Mouse (Mus musculus): ENCODE data around the gene Klra1. TPM values are rescaled to one million over a fixed set of nuclear protein-coding genes. Genes with fewer than 3 reads are reported as not detected.
"Not testable (repeated sequence)": the region's sequence is repeated elsewhere in the genome, so short reads cannot be mapped to it uniquely, and the experiment has no call there.

Gene Klra1
- not detected in 2 replicates for polyA plus RNA-seq (2012; ENCODE audit: insufficient read depth, low replicate concordance)

DNA sequence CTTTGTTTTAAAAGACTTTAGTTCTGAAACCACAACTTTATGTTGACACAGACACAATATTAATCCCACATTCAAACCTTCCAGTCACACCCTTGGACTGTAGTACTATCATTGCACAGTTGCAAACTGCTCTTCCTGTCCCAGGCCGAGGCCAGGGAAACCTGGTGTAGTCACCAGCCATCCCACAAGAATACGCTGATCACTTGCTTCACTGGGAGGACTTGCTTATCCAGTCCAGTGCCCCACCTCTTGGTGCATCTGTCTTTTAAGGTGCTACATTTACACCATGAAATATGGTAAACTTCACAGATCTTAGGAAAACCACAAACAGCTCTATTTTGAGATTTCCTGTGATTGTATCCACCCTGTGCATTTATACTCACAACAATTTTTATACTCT is at the start of gene Klra1:
Gene Klra1 (minus strand): TSS at position 125 of the 400 bp plus-strand sequence.
- H3K27me3 ChIP-seq (replicated peaks), result no peaks in the 10 kb centered on the region
- H3K9me3 ChIP-seq, result no peaks in the 10 kb centered on the region
- H3K4me1 ChIP-seq, result peaks cover 11% of the 10 kb centered on the region
- TF ChIP-seq GATA1 (IDR thresholded peaks at IDR 0.05; ENCODE audit: borderline replicate concordance, low read length), result no peak
- TF ChIP-seq FLI1 (IDR thresholded peaks at IDR 0.05; ENCODE audit: low read length), result no peak
- no peak within 1 kb of the TSS for H3K4me3 ChIP-seq (replicated peaks)
- H3K36me3 ChIP-seq (replicated peaks; ENCODE audit: low read length), result no peaks in the 10 kb centered on the region

DNA sequence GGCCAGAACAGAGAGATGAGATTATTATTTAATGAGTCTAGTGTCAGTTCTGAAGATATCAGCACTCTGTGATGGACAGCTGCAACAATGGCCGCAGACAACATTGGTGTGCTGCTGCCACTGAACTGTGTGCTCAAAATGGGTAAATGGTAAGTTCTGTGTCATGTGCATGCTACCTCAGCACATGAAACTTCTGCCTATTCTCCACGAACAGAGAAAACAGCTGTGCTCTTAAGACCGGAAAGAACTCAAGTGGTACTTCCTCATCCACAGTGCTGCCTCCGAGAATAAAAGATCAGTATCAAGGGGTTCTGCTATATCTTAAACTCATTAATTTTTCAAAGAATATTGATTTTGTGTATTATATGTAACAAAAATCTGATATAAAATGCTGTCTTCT is 42.8 kb upstream of the Klra1 start:
- H3K27me3 ChIP-seq (replicated peaks), result no peaks in the 10 kb centered on the region
- H3K4me1 ChIP-seq, result no peaks in the 10 kb centered on the region
- TF ChIP-seq FLI1 (IDR thresholded peaks at IDR 0.05; ENCODE audit: low read length) (no peak), GATA1 (IDR thresholded peaks at IDR 0.05; ENCODE audit: borderline replicate concordance, low read length) (no peak)
- no peaks in the 10 kb centered on the region for H3K36me3 ChIP-seq (replicated peaks; ENCODE audit: low read length)
- no peaks in the 10 kb centered on the region for H3K9me3 ChIP-seq
- H3K4me3 ChIP-seq (replicated peaks), result no peak overlapping the region

DNA sequence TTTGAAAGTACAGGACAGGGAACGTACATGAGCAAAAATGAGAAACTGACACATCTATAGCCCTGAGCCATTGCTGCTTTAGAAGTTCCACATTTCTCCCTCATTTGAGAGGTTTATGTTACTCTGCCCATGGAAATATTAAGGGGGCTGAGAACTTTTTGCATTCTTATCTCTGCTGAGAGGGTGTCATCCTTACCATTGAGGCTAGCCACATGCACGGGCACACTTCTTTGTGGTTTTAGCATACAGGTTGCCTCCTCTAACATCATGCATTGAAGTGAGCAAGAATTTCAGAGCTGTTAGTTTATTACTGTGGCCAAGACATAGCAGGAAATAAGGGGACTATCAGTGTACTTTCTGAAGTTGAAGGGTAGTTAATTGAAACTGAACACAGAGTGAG is 32.5 kb upstream of the Klra1 start:
- Histone ChIP-seq H3K9me3 (0 out of 2 replicates have a peak, but pooled peaks cover 2% of the 10 kb centered on the region), H3K27me3 (replicated peaks) (no peaks in the 10 kb centered on the region), H3K36me3 (replicated peaks; ENCODE audit: low read length) (no peaks in the 10 kb centered on the region), H3K4me3 (replicated peaks) (no peak overlapping the region), H3K4me1 (no peaks in the 10 kb centered on the region)
- TF ChIP-seq FLI1 (IDR thresholded peaks at IDR 0.05; ENCODE audit: low read length) (no peak), GATA1 (IDR thresholded peaks at IDR 0.05; ENCODE audit: borderline replicate concordance, low read length) (no peak)

DNA sequence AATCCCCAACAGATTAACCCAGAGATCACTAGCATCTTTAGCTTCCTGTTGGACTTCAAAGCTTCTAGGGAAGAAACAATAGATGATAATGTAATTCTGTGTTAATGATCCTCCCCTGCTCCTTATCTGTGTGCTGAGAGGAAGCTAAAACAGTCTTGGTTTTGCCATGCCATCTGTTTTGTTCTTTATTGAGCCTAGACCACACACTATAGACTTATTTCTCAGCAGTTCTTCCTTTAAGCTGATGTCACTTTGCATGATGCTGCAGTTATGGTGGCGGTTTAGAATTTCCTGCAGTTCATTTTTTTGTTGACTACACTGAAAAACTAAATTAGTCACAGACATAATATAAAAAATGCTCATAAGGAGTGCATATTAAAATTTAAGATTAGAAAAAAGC is 18.2 kb upstream of the Klra1 start:
- Histone ChIP-seq H3K27me3 (replicated peaks) (no peaks in the 10 kb centered on the region), H3K36me3 (replicated peaks; ENCODE audit: low read length) (no peaks in the 10 kb centered on the region), H3K9me3 (peaks cover 6% of the 10 kb centered on the region), H3K4me3 (replicated peaks) (no peak overlapping the region), H3K4me1 (peaks cover 8% of the 10 kb centered on the region; the same call in 1 of the 2 replicates)
- no peak for TF ChIP-seq GATA1 (IDR thresholded peaks at IDR 0.05; ENCODE audit: borderline replicate concordance, low read length)
- TF ChIP-seq FLI1 (IDR thresholded peaks at IDR 0.05; ENCODE audit: low read length), result no peak

DNA sequence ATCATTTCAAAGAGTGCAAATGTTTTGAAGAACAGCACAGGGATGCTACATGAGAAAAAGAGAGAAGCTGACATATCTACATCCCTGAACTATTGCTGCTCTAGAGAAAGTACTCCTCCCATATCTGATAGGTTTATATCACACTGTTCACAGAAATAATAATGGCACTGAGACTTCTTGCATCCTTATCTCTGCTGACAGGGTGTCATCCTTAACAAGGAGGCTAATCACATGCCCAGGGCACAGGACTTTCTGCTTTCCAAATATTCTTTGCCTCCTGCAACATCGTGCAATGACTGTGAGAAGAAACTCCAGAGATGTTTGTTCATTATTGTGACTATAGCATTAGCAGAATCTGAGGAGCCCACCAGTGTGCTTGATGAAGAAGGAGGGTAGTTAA is 871 bp downstream of the Klra1 start:
- no peak for TF ChIP-seq FLI1 (IDR thresholded peaks at IDR 0.05; ENCODE audit: low read length)
- TF ChIP-seq GATA1 (IDR thresholded peaks at IDR 0.05; ENCODE audit: borderline replicate concordance, low read length), result no peak
- H3K4me1 ChIP-seq, result peaks cover 11% of the 10 kb centered on the region
- H3K9me3 ChIP-seq, result no peaks in the 10 kb centered on the region
- H3K27me3 ChIP-seq (replicated peaks), result no peaks in the 10 kb centered on the region
- no peaks in the 10 kb centered on the region for H3K36me3 ChIP-seq (replicated peaks; ENCODE audit: low read length)
- H3K4me3 ChIP-seq (replicated peaks), result no peak overlapping the region

DNA sequence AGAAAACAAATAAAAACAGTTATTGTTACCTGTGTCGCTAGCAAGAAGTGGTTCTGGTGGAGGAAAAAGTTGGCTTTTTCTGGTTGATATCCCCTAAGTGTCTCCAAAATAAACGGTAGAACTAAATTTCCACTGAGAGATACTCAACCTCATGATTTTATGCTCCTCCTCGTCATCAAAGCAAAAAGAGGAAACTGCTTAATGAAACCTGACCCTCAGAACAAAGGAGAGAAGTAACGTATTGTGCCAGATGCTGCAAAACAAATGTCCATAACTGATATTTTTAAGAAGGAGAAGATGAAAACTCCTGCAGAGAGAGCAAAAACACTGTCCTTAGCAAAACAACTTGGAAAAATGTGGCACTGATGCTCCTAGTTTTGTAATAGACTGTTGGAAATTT is 4.3 kb downstream of the Klra1 start:
- H3K4me3 ChIP-seq (replicated peaks), result no peak overlapping the region
- no peaks in the 10 kb centered on the region for H3K9me3 ChIP-seq

DNA sequence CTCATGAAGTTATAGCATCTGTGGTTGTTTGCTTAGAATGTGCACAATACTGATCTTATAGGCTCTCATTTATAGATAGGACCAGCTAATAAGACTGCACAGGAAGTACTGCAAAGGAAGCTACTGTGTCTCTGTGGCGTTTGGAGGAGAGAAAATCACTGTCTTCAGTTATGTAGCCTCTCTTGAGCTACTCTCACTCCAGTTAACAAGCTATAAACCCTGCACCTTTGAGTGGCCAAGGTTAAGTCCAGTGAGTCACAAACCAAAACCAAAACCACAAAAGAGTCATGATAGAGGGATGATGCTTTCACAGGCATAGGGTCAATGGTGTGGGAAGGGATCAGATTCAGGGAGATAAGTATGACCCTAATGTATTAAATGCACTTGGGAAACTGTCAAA is 41.3 kb downstream of the Klra1 start:
- not testable (repeated sequence) for H3K27me3 ChIP-seq (replicated peaks); H3K4me3 ChIP-seq (replicated peaks); H3K4me1 ChIP-seq

More for the DNA sequence above, 4.3 kb downstream of the Klra1 start:
- H3K27me3 ChIP-seq (replicated peaks), result no peaks in the 10 kb centered on the region
- no peak for TF ChIP-seq GATA1 (IDR thresholded peaks at IDR 0.05; ENCODE audit: borderline replicate concordance, low read length)
- no peak for TF ChIP-seq FLI1 (IDR thresholded peaks at IDR 0.05; ENCODE audit: low read length)
- H3K36me3 ChIP-seq (replicated peaks; ENCODE audit: low read length), result no peaks in the 10 kb centered on the region
- peaks cover 9% of the 10 kb centered on the region for H3K4me1 ChIP-seq

DNA sequence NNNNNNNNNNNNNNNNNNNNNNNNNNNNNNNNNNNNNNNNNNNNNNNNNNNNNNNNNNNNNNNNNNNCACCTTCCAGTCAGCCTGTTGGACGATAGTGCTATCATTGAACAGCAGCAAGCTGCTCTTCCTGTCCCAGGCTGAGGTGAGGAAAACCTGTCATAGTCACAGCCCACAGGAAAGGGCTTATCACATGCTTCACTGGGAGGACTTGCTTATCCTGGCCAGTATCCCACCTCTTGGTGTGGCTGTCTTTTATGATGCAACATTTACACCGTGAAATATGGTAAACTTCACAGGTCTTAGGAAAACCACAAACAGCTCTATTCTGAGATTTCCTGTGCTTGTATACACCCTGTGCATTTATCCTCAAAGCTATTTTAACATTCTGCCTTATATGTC is 44.7 kb downstream of the Klra1 start:
- H3K9me3 ChIP-seq; H3K36me3 ChIP-seq (replicated peaks; ENCODE audit: low read length): not testable (repeated sequence)

More for the DNA sequence above, 41.3 kb downstream of the Klra1 start:
- H3K9me3 ChIP-seq; H3K36me3 ChIP-seq (replicated peaks; ENCODE audit: low read length): not testable (repeated sequence)

DNA sequence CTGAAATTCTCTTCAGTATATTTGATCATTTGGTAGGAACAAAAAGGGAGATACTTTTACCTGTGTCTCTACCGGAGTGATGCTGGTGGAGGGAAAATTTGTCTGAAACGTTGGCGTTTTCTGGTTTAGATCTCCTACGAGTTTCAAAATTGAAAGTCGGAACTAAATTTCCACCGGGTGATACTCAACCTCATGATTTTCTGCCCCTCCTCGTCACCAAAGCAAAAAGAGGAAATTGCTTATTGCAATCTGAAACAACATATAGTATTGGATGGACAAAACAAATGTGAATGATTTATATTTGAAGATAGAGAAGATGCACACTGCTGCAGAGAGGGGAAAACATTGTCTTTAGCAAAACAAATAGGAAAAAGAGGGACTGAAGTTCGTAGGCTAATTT is 49.3 kb downstream of the Klra1 start, which contains the start of gene Klra3:
Gene Klra3 (minus strand): TSS at position 164 of the 400 bp plus-strand sequence.
- Histone ChIP-seq H3K9me3 (no peaks in the 10 kb centered on the region), H3K4me1 (no peaks in the 10 kb centered on the region), H3K4me3 (replicated peaks) (no peak within 1 kb of the TSS), H3K36me3 (replicated peaks; ENCODE audit: low read length) (no peaks in the 10 kb centered on the region), H3K27me3 (replicated peaks) (no peaks in the 10 kb centered on the region)
- TF ChIP-seq FLI1 (IDR thresholded peaks at IDR 0.05; ENCODE audit: low read length), result no peak
- TF ChIP-seq GATA1 (IDR thresholded peaks at IDR 0.05; ENCODE audit: borderline replicate concordance, low read length), result no peak

More for the DNA sequence above, 44.7 kb downstream of the Klra1 start:
- H3K27me3 ChIP-seq (replicated peaks); H3K4me3 ChIP-seq (replicated peaks); H3K4me1 ChIP-seq: not testable (repeated sequence)

Other genes starting within 250 kb of the Klra1 start
- gene Klra9, start 193.8 kb downstream of the Klra1 start, polyA plus RNA-seq (2012; ENCODE audit: insufficient read depth, low replicate concordance), result not detected in 2 replicates
- not detected in 2 replicates for gene Klra7, start 153.6 kb downstream of the Klra1 start, polyA plus RNA-seq (2012; ENCODE audit: insufficient read depth, low replicate concordance)
- gene Klra10, start 104.9 kb downstream of the Klra1 start, polyA plus RNA-seq (2012; ENCODE audit: insufficient read depth, low replicate concordance), result not detected in 2 replicates
- gene Klra3, start 49.3 kb downstream of the Klra1 start, polyA plus RNA-seq (2012; ENCODE audit: insufficient read depth, low replicate concordance), result not detected in 2 replicates

All from megakaryocyte, embryonic 14.5 days (primary cell).